Mouse (Mus musculus) large intestine, adult 2 months (tissue): ENCODE measurements around the gene Fstl4. TPM values are rescaled to one million over a fixed set of nuclear protein-coding genes. Genes with fewer than 3 reads are reported as not detected.
"Not testable (repeated sequence)": the region's sequence is repeated elsewhere in the genome, so short reads cannot be mapped to it uniquely, and the experiment has no call there.

ENCODE experiments used
- DNase-seq: peaks from one replicate; pipeline ENCODE4 v3.0.0-alpha.2; 2012; ENCODE audit warnings: low read depth, low spot score
- WGBS: fragments of 180-500 bp; shearing (Covaris S2); methylation state at CpG from one replicate; pipeline ENCODE4 v1.1.7; 2018; 5-methylcytosine and 5-hydroxymethylcytosine counted together
- polyA plus RNA-seq: library from polyadenylated mRNA; depleted of rRNA; stranded (reverse); fragments of >200 nt; gene quantifications from 2 replicates; pipeline ENCODE4 v1.2.3, GENCODE M21; 2012

The Fstl4 gene
- polyA plus RNA-seq, 1 experiment, result 0.47 TPM

DNA sequence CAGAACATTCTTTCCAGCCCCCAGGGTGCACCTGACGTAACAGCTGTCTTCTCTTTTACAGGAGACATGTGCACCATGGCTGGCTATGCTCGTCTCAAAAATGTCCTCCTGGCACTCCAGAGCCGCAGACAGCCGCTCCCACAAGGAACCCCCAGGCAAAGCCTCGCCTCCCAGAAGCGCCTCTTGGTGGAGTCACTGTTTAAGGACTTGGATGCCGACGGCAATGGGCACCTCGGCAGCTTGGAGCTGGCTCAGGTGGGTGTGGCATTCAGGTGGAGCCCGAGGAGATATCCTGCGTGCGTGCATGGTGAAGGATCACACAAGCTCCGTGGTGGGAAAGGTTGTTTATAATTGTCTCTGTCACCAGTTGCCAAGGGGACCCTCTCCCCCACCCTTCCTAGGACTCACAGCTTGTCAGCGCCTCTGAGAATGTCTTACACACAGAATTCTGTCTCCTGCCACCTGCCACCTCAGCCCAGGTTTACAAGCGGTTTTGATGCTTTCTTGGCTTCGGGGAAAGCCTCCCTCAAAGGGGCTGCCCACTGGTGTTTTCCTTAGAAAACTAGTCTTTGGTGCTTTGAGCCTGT, 304.1 kb downstream of the Fstl4 start:
- no peak for DNase-seq
- 45% methylated on average over 16 of the region's 16 CpGs for WGBS

DNA sequence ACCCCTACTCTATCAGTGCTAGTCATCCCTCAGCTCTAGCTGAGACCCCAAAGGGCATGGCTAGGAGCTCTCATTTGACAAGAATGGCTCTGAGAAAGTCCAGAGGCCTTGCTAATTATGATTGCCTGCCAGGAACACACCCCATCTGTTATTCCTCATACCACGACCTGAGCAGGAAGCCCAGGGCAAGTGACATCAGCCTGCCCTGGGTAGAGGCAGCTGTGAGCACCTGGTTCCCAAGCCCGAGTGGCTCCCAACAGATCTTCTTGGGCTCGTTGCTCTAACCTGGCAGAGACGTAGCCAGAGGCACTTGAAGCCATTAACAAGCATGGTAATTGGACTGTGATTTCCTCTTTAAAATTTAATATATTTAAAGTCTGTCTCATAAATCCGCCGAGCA, 305.3 kb downstream of the Fstl4 start:
- DNase-seq, result no peak
- 57% methylated on average over 6 of the region's 6 CpGs for WGBS

DNA sequence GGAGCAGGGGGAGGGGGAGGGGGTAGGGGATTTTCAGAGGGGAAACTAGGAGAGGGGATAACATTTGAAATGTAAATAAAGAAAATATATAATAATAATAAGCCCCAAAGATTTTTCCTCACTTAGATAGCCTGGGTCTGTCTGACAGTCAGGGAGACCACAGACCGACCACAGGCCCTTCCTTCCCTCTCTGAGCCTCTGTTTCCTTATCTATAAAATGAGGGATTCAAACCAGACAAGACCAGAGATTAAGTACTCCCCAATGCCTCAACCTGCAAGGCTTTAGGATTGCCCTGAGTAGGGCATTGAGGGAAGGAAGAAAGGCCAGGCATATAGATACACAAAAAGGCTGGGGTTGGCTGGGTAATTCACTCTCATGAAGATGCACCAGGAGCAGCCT, 307.2 kb downstream of the Fstl4 start:
- DNase-seq, result no peak
- 90% methylated on average over 1 of the region's 1 CpGs for WGBS

DNA sequence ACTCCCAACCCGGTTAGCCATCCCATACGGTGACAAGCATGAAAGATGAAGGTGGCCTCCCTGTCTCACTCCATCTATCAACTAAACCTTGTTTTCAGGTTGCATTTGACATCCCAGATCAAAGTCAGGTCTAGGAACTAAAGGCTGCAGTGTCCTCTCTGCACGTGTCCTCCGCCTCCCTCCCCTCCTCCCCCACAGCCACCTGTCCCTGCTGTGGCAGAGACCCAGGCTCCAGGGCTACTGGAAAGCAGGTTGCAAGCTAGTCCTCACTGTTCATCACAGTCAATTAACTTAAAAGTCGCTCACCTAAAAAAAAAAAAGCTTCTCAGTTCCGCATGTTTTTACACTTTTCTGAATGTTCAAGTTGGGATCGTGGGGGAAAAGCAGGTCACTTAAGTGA, 313.2 kb downstream of the Fstl4 start:
- WGBS, result 88% methylated on average over 7 of the region's 7 CpGs
- DNase-seq, result no peak

DNA sequence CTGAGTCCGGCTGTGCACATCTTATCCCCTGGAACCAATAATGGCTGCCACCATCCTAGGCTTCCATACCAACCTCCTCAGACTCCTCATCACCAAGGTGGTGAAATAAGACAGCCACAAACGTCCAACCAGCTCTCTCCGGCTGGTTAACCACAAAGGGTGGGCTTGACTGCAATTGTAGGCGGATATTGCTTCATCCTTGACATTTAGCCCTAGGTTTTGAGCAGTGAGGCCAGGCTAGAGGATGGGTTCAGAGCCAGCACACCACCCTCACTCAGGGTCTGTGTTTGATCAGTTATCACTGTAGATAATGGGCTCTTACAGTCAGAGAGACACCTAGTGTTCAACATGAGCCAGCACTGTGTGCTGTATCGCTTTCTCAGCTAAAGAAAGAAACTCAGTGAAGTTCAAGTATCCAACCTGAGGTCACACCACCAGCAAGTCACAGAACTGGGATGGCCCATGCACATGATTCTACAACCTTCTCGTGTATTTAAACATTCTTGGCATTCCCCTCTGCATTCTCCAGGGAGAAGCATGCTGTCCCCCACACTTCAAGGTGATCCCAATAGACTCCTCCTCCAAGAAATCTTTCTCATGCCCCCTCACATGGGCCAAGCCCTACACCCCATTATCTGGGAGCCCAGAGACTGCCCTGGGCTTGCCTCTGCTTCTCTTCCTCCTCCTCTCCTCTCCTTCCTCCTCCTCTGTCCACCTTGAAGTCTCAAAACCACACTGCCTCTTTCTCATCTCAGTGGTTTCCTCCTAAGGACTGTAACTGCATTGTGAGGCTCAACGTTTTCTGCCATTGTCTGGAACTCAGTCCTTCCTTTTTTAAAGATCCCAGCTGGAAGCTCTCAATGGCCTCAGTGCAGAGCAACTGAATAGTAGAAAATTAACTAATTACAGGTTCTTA, 314.2 kb downstream of the Fstl4 start:
- 75% methylated on average over 7 of the region's 7 CpGs for WGBS

DNA sequence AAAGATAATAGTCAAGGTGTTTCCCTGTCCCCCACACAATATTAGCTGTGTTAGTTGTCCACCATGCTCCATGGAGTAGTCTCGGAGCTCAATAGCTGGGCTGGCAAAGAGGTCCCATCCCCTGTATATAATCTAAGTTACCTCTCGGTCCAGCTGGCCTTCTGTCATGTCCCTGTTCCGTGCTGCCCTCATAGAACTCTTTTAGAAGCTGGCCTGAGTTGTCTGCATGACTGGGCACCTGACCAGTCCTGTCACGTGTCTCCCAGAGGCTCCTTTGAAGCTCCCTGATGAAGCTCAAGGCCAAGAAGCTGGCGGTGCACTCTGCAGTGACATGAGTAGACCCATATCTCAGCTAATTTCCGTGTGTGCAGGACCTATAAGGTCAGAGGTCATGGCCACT, 316.9 kb downstream of the Fstl4 start:
- 80% methylated on average over 6 of the region's 6 CpGs for WGBS
- no peak for DNase-seq

More for the DNA sequence above, 314.2 kb downstream of the Fstl4 start:
- DNase-seq, result no peak

DNA sequence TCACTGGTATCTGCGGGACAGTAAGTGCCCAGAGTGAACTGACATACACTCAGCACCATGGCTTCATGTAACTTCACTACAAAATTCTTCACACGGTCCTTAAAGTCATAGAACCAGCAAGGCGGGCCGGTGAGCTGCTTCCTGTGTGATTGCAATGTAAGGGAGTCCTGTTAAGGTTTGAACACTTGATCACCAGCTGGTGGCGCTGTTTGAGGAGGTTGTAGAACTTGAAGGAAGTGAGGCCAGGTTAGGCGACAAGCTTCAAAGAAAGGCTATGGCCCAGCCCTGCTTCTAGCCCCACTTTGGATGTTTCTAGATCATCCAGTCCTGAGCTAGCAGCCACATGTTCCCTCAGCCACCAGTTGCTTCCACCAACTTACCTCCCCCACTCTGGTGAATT, 320.9 kb downstream of the Fstl4 start:
- no peak for DNase-seq
- 62% methylated on average over 6 of the region's 6 CpGs for WGBS

DNA sequence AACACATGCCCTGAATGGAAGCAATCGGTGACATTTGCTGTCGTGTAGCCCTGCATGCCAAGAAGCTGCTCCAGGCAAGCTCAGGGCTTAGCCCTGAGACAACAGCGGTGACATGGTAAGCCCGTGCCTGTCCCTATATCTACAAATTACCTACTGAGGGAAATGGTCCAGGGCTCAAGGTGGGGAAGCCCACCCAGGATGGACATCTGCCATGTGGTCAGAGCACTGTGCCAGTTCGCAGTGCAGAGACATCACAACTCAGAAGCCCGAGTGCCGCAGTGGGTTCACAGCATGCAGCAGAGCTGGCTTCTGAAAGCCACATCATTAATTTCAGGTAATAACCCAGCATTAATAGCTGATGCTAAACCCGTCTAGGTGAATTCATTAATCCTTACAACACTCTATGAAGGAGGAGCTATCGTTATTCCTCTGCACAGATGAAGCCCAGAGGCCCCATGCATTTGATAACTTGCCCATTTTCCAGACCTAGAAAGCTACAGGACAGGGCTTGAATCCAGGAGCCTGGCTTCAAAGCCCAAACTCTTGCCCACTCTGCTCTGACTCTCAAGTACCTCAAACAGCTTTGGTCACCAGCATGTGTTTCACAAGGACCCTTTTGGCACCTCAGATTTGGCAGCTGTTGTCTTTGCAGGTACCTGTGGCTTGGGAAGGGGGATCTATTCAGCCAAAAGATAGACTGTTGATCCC, 321.6 kb downstream of the Fstl4 start:
- whole genome bisulfite sequencing, result 68% methylated on average over 9 of the region's 9 CpGs
- DNase-seq, result no peak

DNA sequence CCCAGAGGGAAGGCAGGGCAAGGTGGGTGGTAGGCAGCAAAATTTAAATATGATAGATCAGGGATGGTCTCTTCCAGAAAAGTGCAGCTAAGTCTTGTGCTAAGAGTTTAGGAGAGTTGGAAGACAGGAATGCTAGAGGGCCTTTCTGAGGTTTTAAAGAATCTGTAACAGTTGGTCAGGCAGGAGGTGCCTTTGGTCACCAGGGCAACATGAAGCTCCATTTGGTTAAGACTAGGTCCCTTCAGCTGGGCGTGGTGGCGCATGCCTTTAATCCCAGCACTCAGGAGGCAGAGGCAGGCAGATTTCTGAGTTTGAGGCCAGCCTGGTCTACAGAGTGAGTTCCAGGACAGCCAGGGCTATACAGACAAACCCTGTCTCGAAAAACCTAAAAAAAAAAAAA, 323.5 kb downstream of the Fstl4 start:
- WGBS, result 89% methylated on average over 3 of the region's 3 CpGs

DNA sequence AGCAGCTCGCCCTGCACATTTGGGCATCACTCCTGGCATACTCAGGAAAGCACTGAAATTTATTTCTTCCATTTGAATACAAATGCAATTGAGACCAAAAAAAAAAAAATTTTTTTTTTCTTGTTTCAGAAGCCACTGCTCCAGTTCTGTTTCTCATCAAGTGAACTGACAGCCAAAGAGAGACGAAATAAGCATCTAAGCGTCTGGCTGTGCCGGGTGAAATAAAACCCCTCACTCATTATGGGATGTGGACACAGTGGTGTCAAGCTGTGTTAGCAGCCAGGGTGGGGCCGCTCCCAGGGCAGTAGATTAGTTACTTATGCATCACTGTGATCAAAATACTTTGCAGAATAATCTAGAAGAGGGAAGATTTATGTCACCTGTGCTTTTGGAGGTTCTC, 327.2 kb downstream of the Fstl4 start:
- DNase-seq, result no peak
- 75% methylated on average over 5 of the region's 5 CpGs for WGBS

More for the DNA sequence above, 323.5 kb downstream of the Fstl4 start:
- DNase-seq, result not testable (repeated sequence)

DNA sequence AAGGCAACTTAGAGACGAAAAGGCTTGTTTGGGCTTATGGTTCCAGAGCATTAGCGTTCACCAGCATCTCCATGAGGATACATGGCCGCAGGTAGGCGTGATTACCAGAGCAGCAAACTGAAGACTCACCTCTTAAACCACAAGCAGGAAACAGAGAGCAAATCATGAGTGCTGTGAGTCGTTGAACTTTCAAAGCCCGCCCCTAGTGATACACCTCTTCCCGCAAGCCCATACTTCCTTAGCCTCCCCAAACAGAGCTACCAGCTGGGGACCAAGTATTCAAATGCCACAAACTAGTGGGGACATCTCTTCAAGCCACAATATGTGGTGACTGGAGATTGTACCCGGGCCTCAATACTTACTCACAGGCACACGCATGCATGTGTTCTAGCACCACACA, 332.4 kb downstream of the Fstl4 start:
- WGBS, result 57% methylated on average over 9 of the region's 9 CpGs
- DNase-seq, result no peak

DNA sequence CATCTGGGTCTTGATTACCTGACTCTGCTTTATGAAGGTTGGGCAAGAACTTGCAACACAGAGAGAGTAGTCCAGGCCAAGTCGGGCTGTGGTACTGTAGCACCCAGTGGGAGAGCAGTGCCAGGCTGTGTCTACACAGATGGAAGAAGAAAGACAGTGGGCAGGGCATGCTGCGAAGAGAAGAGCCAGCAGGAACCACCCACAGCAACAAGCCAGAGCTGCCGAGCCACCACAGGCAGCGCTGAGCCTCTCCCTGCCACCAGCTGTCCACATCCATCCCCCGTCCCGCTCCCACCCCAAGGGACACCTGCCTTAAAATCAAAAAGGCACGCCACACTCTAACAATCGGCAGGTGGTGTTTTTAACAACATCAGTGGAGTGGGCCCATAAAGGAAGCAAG, 332.9 kb downstream of the Fstl4 start:
- DNase-seq, result no peak
- WGBS, result 32% methylated on average over 8 of the region's 8 CpGs

DNA sequence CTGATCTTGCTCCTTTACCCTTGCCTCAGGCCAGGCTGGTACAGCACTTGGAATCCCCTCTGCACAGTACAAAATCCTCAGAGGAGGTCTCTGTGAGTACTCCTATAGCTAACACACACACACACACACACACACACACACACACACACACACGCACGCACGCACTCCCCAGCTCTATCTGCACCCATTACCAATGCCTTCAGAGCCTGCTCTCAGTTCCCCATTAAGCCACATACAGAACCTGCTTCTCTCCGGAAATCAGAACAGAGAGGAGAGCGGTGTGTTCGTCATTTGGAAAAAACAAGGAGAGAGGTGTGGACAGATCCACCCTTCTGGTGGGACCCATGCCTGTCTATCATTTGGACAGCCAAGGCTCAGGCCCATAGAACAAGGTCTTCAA, 333.4 kb downstream of the Fstl4 start:
- DNase-seq, result no peak
- WGBS, result 82% methylated on average over 6 of the region's 6 CpGs

DNA sequence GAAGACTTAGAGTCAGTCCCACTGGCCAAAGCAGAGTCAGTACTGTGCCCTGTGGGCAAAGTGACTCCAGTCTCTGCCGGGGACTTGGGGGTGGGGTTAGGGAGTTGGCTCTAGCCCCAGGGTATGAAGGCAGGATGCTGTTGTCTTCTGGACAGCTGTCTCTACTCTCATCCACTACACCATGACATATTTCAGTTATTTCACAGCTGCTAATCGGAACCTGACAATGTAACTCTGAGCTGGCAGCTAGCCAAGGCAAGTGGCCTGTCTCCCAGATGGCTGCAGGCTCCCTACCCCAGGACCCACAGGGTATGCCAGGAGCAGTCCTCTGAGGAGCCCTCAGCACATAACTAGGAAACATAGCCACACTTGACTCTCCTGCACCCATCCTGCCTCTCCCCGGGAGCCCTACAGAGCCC, 334.4 kb downstream of the Fstl4 start:
- 32% methylated on average over 3 of the region's 3 CpGs for WGBS
- DNase-seq, result no peak

DNA sequence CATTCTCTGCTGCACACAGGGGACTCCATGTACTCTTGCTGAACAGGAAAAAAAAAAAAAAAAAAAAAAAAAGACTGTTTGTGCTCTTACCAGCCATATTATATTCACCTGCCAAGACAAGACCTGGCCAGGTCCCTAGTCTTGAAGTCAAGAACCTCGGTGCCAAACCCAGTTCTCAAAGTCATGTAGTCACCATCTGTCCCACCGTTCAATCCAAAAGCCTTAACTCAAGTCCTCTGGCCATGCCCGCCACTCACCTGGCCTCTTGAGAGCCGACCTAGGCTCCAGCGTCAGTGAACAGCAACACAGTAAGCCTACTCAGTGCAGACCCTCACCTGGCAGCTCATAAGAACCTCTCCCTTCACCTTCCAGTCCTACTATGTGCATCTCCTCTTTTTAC, 334.9 kb downstream of the Fstl4 start:
- 74% methylated on average over 5 of the region's 5 CpGs for WGBS

DNA sequence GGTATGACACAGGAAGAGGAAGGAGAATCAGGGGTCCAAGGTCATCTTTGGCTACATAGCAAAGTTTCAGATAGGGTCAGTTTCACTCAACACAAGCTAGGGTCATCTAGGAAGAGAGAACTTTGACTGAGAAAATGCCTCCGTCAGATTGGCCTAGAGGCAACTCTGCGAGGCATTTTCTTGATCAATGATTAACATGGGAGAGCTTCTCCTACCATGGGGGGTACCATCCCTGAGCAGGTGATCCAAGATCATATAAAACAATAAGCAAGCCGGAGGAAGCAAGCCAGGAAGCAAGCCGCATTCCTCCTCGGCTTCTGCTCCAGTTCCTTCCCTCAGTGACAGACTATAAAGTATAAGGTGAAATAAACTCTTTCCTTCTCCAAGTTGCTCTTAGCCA, 337.3 kb downstream of the Fstl4 start:
- WGBS, result 27% methylated on average over 5 of the region's 5 CpGs
- DNase-seq, result no peak

More for the DNA sequence above, 334.9 kb downstream of the Fstl4 start:
- no peak for DNase-seq

DNA sequence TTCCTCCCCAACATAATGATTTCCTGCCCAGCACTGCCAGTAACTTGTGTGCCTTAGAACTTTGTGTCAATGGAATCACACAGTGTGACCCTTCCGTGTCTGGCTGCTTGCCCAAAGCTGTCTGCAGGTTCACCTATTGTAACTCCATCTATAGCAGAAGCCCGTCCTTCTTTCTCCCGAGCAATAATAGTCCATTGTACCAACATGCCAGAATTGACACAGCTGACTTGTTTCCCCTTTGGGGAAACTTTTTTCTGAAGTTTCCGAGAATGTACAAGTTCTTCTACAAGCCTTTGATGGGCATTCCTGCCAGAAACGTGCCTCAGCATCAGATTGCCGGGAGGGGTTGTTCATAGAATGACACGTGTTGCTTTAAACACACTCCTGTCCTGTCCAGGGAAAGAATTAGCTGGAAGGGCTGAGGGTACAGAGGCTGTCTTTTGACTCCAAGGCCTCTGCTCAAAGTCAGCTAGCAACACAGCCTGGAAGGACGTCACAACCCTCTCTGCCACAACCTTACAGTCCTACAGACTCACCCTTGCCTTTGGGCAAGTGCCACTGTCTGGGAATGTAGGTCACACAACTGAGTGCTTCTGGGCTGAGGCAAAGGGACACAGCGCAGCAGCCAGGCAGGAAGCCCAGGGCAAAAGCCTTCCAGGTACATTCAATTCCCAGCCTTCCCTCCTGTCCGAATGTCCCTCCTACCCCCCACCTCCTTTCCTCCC, 339.3 kb downstream of the Fstl4 start:
- 40% methylated on average over 10 of the region's 10 CpGs for WGBS
- DNase-seq, result no peak

DNA sequence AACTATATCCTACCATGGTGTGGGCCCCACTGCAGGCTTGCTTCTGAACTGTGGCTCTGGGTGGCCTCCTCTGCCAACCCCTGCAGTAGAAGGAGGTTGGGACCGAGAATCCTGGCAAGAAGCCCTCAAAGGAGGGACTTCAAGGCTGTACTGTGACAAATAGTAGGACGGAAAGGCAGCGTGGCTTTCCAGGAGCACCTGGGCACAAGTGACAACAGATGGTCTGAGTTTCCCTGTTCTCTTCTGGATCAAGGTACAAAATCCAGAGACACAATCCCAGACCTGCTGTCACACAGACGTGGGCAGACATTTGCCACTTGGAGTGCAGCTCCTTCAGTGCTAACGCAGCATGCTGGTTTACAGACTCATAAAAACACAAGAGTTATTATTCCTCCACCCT, 343.3 kb downstream of the Fstl4 start:
- no peak for DNase-seq
- WGBS, result 21% methylated on average over 5 of the region's 5 CpGs

DNA sequence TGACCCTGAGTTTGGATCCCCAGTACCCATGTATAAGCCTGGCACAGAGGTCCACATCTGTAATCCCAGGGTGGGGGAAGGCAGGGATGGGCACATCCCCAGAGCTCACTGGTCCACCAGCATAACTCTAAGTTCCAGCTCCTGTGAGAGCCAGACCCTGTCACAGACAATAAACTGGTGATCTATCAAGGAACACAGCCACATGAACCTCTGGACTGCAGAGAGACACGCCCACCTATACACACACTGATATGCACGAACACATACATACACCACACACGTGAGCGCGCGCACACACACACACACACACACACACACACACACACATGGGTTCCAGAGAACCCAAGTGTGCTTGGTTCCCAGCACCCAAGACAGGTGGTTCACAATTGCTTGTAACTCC, 344.4 kb downstream of the Fstl4 start:
- 34% methylated on average over 6 of the region's 6 CpGs for WGBS
- no peak for DNase-seq
